Comparison of ENCODE assay signal across 8 mouse cellular contexts in genomic region chr1:193152872-193153271, GRCm38 (mm10). TPM values are rescaled to one million over a fixed set of nuclear protein-coding genes. Genes with fewer than 3 reads are reported as not detected.
DNase-seq lines count a peak whose midpoint lies in the region; ATAC-seq and TF ChIP-seq lines count a peak whose summit lies in the region.

Irf6 (plus strand) TSS chr1:193153111.

- H3K27ac ChIP-seq in CH12.LX (ENCODE audit: insufficient read depth, low read depth), result no peak within 1 kb of the TSS
- no peak within 1 kb of the TSS for H3K27ac ChIP-seq in heart, embryonic 12.5 days (ENCODE audit: poor library complexity, severe bottlenecking)
- H3K27ac ChIP-seq in kidney, embryonic 14.5 days (ENCODE audit: low read depth, low read length), result peak within 1 kb of the TSS; percentile 30; the same call in 1 of the 2 replicates
- H3K27ac ChIP-seq in layer of hippocampus, adult 2 months, result no peak within 1 kb of the TSS

- TF ChIP-seq CTCF in CH12.LX (conservative IDR thresholded peaks at IDR 0.05 in 1 of 2, IDR thresholded peaks at IDR 0.05 in 1 of 2; ENCODE audit: low read depth in 2 of 2, low read length in 2 of 2), result no peak
- no peak for TF ChIP-seq CTCF in layer of hippocampus, adult 2 months (conservative IDR thresholded peaks at IDR 0.05)

- peak within 1 kb of the TSS; percentile 27; the same call in 1 of the 2 replicates for H3K4me2 ChIP-seq in CH12.LX (ENCODE audit: insufficient read depth, low read depth, poor library complexity, severe bottlenecking)
- H3K4me2 ChIP-seq in heart, embryonic 12.5 days, result peak within 1 kb of the TSS; percentile 79
- peak within 1 kb of the TSS; percentile 60 for H3K4me2 ChIP-seq in kidney, embryonic 14.5 days (replicated peaks; ENCODE audit: low read depth, low read length)

- no peak for DNase-seq in CH12.LX (ENCODE audit: extremely low read depth)
- peak; percentile 70 for DNase-seq in embryo, embryonic 10.5 days (ENCODE audit: low spot score)
- DNase-seq in lung, postnatal 10 days, result peak; percentile 84
- DNase-seq in retina, postnatal 1 day, result peak; percentile 55
- DNase-seq in layer of hippocampus, adult 2 months (ENCODE audit: low spot score in 2 of 2), result no peak
- DNase-seq in adipocyte (ENCODE audit: low spot score), result no peak

- dilution Hi-C loops in CH12.LX (cut with MboI; ENCODE audit: extremely low pct_ligation_motif_present, extremely low pct_unique_long_range_greater_than_20kb, low sequenced_read_pairs), result no loop called here

- peak; percentile 84 for ATAC-seq in heart, embryonic 12.5 days (ENCODE audit: insufficient number of reproducible peaks, low FRiP score)
- ATAC-seq in kidney, embryonic 14.5 days (ENCODE audit: low FRiP score, low TSS enrichment), result peak; percentile 97

- H3K27me3 ChIP-seq in CH12.LX (replicated peaks), result peaks cover 2% of the 10 kb centered on the region
- H3K27me3 ChIP-seq in heart, embryonic 12.5 days (replicated peaks), result peaks cover 26% of the 10 kb centered on the region
- H3K27me3 ChIP-seq in kidney, embryonic 14.5 days (ENCODE audit: control insufficient read depth, insufficient read depth, low read length), result peaks cover 28% of the 10 kb centered on the region

- no peak for TF ChIP-seq RAD21 in CH12.LX (IDR thresholded peaks at IDR 0.05; ENCODE audit: low read depth, low read length)

- no peak for TF ChIP-seq EP300 in CH12.LX (IDR thresholded peaks at IDR 0.05; ENCODE audit: low read length)

- no peaks in the 10 kb centered on the region for H3K36me3 ChIP-seq in CH12.LX (replicated peaks in 1 of 2; ENCODE audit: control insufficient read depth in 1 of 2, insufficient read depth in 1 of 2, low read length in 1 of 2)
- H3K36me3 ChIP-seq in heart, embryonic 12.5 days, result no peaks in the 10 kb centered on the region
- no peaks in the 10 kb centered on the region for H3K36me3 ChIP-seq in kidney, embryonic 14.5 days (ENCODE audit: control insufficient read depth, insufficient read depth, low read length)

- WGBS in heart, embryonic 12.5 days, result 1% methylated on average over 30 of the region's 30 CpGs
- under 1% methylated on average over 30 of the region's 30 CpGs for WGBS in kidney, embryonic 14.5 days

- peak within 1 kb of the TSS in 1 of 3 experiments; percentile 64 for H3K4me3 ChIP-seq in CH12.LX (replicated peaks in 1 of 3; ENCODE audit: low read depth in 2 of 3, low read length in 2 of 3, poor library complexity in 1 of 3)
- peak within 1 kb of the TSS; percentile 49 for H3K4me3 ChIP-seq in heart, embryonic 12.5 days
- H3K4me3 ChIP-seq in kidney, embryonic 14.5 days (ENCODE audit: low read length), result peak within 1 kb of the TSS; percentile 46
- no peak within 1 kb of the TSS for H3K4me3 ChIP-seq in layer of hippocampus, adult 2 months

- H3K9me3 ChIP-seq in CH12.LX (replicated peaks; ENCODE audit: low read length), result no peaks in the 10 kb centered on the region
- H3K9me3 ChIP-seq in heart, embryonic 12.5 days (replicated peaks), result no peaks in the 10 kb centered on the region
- H3K9me3 ChIP-seq in kidney, embryonic 14.5 days (ENCODE audit: control insufficient read depth, low read length), result no peaks in the 10 kb centered on the region

- H3K9ac ChIP-seq in CH12.LX (ENCODE audit: insufficient read depth, low read depth), result no peak within 1 kb of the TSS
- H3K9ac ChIP-seq in heart, embryonic 12.5 days, result peak within 1 kb of the TSS; percentile 55
- peak within 1 kb of the TSS; percentile 52 for H3K9ac ChIP-seq in kidney, embryonic 14.5 days (ENCODE audit: low read depth, low read length)

- TF ChIP-seq POLR2A in CH12.LX (IDR thresholded peaks at IDR 0.05; ENCODE audit: low read depth, low read length), result peak; percentile 51

- no peaks in the 10 kb centered on the region for H3K79me2 ChIP-seq in CH12.LX (replicated peaks; ENCODE audit: control insufficient read depth, extremely low read depth, insufficient read depth, poor library complexity, severe bottlenecking)

- H3K4me1 ChIP-seq in CH12.LX (ENCODE audit: control insufficient read depth in 1 of 2, insufficient read depth in 2 of 2), result peaks cover 13 to 16% of the 10 kb centered on the region in 2 experiments; a peak in 3 of 4 replicates
- peaks cover 49% of the 10 kb centered on the region for H3K4me1 ChIP-seq in heart, embryonic 12.5 days (replicated peaks)
- H3K4me1 ChIP-seq in kidney, embryonic 14.5 days (ENCODE audit: control insufficient read depth, insufficient read depth, low read length), result peaks cover 11% of the 10 kb centered on the region

- in situ Hi-C loops in CH12.LX (cut with MboI; ENCODE audit: low pct_ligation_motif_present, low pct_unique_long_range_greater_than_20kb, low sequenced_read_pairs), result no loop called here

TF ChIP-seq in CH12.LX, 34 proteins besides CTCF, POLR2A, EP300 and RAD21:
- 0 out of 2 replicates have a peak, but pooled peaks have one; percentile 8 for TF ChIP-seq NRF1 (IDR thresholded peaks at IDR 0.05; ENCODE audit: low read depth, low read length)
- TF ChIP-seq ZMIZ1 (IDR thresholded peaks at IDR 0.05; ENCODE audit: low read depth, low read length), result peak; percentile 36; the same call in 1 of the 2 replicates
- no peak for TF ChIP-seq USF2 (conservative IDR thresholded peaks at IDR 0.05; ENCODE audit: low read depth, low read length)
- peak; percentile 26; the same call in 1 of the 2 replicates for TF ChIP-seq MXI1 (IDR thresholded peaks at IDR 0.05; ENCODE audit: low read depth, low read length)
- peak; percentile 31; the same call in 1 of the 2 replicates for TF ChIP-seq SIN3A (IDR thresholded peaks at IDR 0.05; ENCODE audit: low read length)
- peak; percentile 37; the same call in 1 of the 2 replicates for TF ChIP-seq NELFE (IDR thresholded peaks at IDR 0.05; ENCODE audit: low read depth, low read length)
- TF ChIP-seq ELF1 (IDR thresholded peaks at IDR 0.05; ENCODE audit: low read depth, low read length), result no peak
- TF ChIP-seq TCF12 (IDR thresholded peaks at IDR 0.05; ENCODE audit: low read depth, low read length), result peak; percentile 63; the same call in 1 of the 2 replicates

RNA-seq across cellular contexts. Expression of gene Irf6, which starts in this region (rescaled TPM):
- total RNA-seq in CH12.LX (2012; rRNA removed) (9.7 and 13.0 TPM in 2 replicates), CH12.LX (2014; rRNA removed) (0.31 and 0.58 TPM in 2 replicates)
- polyA plus RNA-seq in CH12.LX (2012; ENCODE audit: insufficient read length, low read depth), result 0.35 and 0.43 TPM in 2 replicates
- 4.8 and 6.6 TPM in 2 replicates for polyA plus RNA-seq in heart, embryonic 12.5 days (2016; fragmentation: Nextera tagmentation; extraction: Ambion mirVana)
- polyA plus RNA-seq in kidney, embryonic 14.5 days (2014; fragmentation: Nextera tagmentation; extraction: Ambion mirVana), result 7.4 and 16.1 TPM in 2 replicates
- total RNA-seq in layer of hippocampus, adult 2 months (2021), result under 1 TPM; 0.49 to 0.66 TPM

Comparison
In these comparisons a context has a peak if more than half of its experiments do, and no peak if none do; other contexts are left out.
1. DNase-seq: peak in embryo, embryonic 10.5 days (single experiment), lung, postnatal 10 days (single experiment) and retina, postnatal 1 day (single experiment); none in CH12.LX (single experiment), layer of hippocampus, adult 2 months (0 of 2) and adipocyte (single experiment).
2. H3K4me2 ChIP-seq: peak in every context shown above with its lines; median percentile 79 in heart, embryonic 12.5 days; 60 in kidney, embryonic 14.5 days; 27 in CH12.LX.